Mouse (Mus musculus) forebrain, embryonic 14.5 days (tissue): ENCODE data around the gene Elmo1. TPM values are rescaled to one million over a fixed set of nuclear protein-coding genes. Genes with fewer than 3 reads are reported as not detected.
A peak's percentile ranks its signal among the peaks of the same experiment; 100 is the strongest.

Source experiments
- ATAC-seq: fragments of 200-750 bp; cut with Nextera tagmentation; 2 replicates; pipeline ENCODE4 v1.8.0; 2017; ENCODE audit warnings: mild to moderate bottlenecking, moderate library complexity
- DNase-seq: peaks from one replicate; pipeline ENCODE4 v3.0.0-alpha.2; 2015; ENCODE audit warnings: low spot score
- H3K27ac ChIP-seq: fragments of 300-500 bp; sonication (generic); 2 replicates; pipeline ENCODE4 v1.5.1; 2014; ENCODE audit warnings: low read depth, mild to moderate bottlenecking, control low read depth, low read length, moderate library complexity
- H3K27me3 ChIP-seq: fragments of 300-500 bp; sonication (generic); replicated peaks from 2 replicates; pipeline ENCODE4 v1.6.1; 2014; ENCODE audit warnings: low read length, control low read depth, mixed read lengths; ENCODE audit not compliant: control insufficient read depth, insufficient read depth
- H3K36me3 ChIP-seq: fragments of 300-500 bp; sonication (generic); 2 replicates; pipeline ENCODE4 v1.6.1; 2014; ENCODE audit warnings: low read length, control low read depth; ENCODE audit not compliant: control insufficient read depth, insufficient read depth
- H3K4me1 ChIP-seq: fragments of 300-500 bp; sonication (generic); 2 replicates; pipeline ENCODE4 v1.6.1; 2014; ENCODE audit warnings: antibody characterized with exemption, low read length, control low read depth; ENCODE audit not compliant: control insufficient read depth, insufficient read depth
- H3K4me2 ChIP-seq: fragments of 300-500 bp; sonication (generic); 2 replicates; pipeline ENCODE4 v1.6.1; 2014; ENCODE audit warnings: mild to moderate bottlenecking, control low read depth, low read length
- H3K4me3 ChIP-seq: fragments of 300-500 bp; sonication (generic); 2 replicates; pipeline ENCODE4 v1.5.1; 2014; ENCODE audit warnings: low read depth, low read length, control low read depth
- H3K9ac ChIP-seq: fragments of 300-500 bp; sonication (generic); 2 replicates; pipeline ENCODE4 v1.6.1; 2014; ENCODE audit warnings: mild to moderate bottlenecking, low read length, control low read depth, moderate library complexity
- H3K9me3 ChIP-seq: fragments of 300-500 bp; sonication (generic); replicated peaks from 2 replicates; pipeline ENCODE4 v1.6.1; 2016; ENCODE audit warnings: low read length, control low read depth, mixed read lengths; ENCODE audit not compliant: control insufficient read depth
- WGBS: fragments of 180-500 bp; shearing (Covaris S2); extraction: QIAGEN DNeasy Blood & Tissue Kit; methylation state at CpG from one replicate; pipeline ENCODE4 v1.1.7; 2014; 5-methylcytosine and 5-hydroxymethylcytosine counted together
- polyA plus RNA-seq: library from polyadenylated mRNA; unstranded; fragments of >200 nt; fragmentation: Nextera tagmentation; extraction: Ambion mirVana; gene quantifications from 2 replicates; pipeline ENCODE4 v1.2.1, GENCODE M21; 2014

Gene Elmo1
- polyA plus RNA-seq, 1 experiment from 2014 or later, result 22.6 TPM

GRCm38 (mm10) chr13:20503371-20503770 is 413.0 kb downstream of the Elmo1 start:
- Histone ChIP-seq H3K27ac (no peak overlapping the region), H3K27me3 (no peaks in the 10 kb centered on the region), H3K4me1 (no peaks in the 10 kb centered on the region), H3K9me3 (no peaks in the 10 kb centered on the region), H3K9ac (no peak overlapping the region), H3K4me3 (no peak overlapping the region), H3K4me2 (no peak overlapping the region), H3K36me3 (no peaks in the 10 kb centered on the region)
- ATAC-seq (no peak), DNase-seq (no peak)
- 57% methylated on average over 3 of the region's 3 CpGs for WGBS

DNA sequence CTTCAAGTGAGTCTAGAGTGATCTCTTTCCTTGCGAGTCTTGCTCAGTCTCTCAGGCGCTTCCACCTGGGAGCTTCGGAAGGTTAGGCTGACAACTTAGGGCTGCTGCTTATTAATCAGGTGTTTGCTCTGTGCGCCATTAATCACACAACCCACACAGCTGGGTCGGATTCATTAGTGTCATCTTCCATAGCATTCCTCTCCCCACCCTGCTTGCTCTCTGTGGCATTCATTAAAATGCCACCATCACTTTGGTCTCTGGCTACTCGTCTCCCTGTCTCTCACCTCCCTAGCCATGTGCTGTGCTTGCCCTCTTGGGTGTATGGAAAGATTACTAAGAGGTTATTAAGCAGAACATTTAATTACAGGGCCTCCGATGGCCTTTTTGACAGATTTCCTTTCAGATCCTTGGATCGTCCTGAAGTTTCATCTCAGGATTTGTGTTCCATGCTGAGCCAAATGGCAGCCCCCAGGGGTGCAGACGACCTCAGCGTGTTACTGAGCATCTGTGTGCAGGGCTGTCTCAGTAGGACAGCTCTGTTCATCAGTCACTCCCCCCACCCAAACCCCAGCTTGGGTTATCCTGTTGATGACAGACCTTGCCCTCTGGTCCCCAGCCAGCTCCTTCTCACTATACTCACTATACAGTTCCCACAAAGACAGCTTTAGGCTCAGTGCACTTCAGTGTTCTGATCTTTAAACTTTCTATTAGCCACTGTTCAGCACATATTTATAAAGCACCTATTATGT is 417.2 kb downstream of the Elmo1 start:
- Histone ChIP-seq H3K27me3 (no peaks in the 10 kb centered on the region), H3K4me2 (no peak overlapping the region), H3K4me3 (no peak overlapping the region), H3K36me3 (no peaks in the 10 kb centered on the region), H3K9me3 (no peaks in the 10 kb centered on the region), H3K4me1 (peaks cover 3% of the 10 kb centered on the region; the same call in 1 of the 2 replicates), H3K9ac (no peak overlapping the region), H3K27ac (no peak overlapping the region)
- peak; percentile 27; the same call in 1 of the 2 replicates for ATAC-seq
- 60% methylated on average over 10 of the region's 10 CpGs for WGBS
- peak; percentile 1 for DNase-seq

- Histone ChIP-seq H3K27me3 (no peaks in the 10 kb centered on the region), H3K9ac (no peak overlapping the region), H3K27ac (no peak overlapping the region), H3K4me1 (peaks cover 5% of the 10 kb centered on the region; the same call in 1 of the 2 replicates), H3K9me3 (no peaks in the 10 kb centered on the region), H3K4me3 (no peak overlapping the region), H3K4me2 (no peak overlapping the region), H3K36me3 (no peaks in the 10 kb centered on the region)
- 92% methylated on average over 4 of the region's 4 CpGs for WGBS
- ATAC-seq, result no peak
- DNase-seq, result no peak
These were observed 420.6 kb downstream of the Elmo1 start for GRCm38 (mm10) chr13:20511026-20511425.

DNA sequence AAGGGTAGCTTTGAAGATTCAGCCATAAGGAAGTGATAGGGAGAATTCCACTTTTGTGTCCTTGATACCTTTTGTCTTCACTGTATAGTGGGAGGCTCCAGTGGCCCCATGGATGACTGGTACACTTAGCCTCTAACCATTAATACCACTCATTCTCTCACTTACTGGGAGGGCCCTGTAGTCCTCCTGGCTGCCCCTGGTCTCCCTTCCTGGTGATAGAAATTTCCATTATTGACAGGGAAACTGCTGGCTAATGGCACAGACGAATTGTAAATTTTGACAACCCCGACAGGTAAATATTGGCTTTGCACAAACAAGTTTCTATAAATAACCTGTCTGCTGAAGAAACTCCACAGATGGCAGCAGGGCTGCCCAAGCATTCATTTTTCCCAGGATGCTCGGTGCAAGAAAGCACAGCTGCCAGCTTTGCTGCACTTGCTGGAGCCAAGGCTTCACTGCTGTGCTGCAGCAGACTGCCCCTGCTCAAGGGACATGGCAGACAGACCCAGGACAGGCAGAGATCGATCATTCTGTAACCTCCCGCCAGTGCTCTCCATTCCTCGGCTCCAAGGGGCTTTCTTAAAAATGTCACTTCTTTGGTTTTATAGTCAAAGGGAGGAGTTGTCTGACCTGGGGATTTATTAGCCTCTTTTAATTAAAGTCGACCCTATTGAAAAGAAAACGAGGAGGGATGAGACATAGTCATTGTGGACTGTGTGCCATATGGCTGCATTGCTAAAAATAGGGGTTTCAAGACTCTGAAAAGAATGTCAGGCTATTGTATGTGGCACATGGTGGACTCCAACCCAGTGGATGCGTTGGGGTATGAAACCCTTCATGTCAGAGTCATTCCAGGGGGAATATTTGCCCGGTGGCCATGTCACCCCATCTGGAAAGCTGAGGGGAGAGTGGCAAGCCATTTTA is 422.2 kb downstream of the Elmo1 start:
- 45% methylated on average over 10 of the region's 10 CpGs for WGBS
- Histone ChIP-seq H3K36me3 (no peaks in the 10 kb centered on the region), H3K27me3 (no peaks in the 10 kb centered on the region), H3K4me3 (no peak overlapping the region), H3K9me3 (no peaks in the 10 kb centered on the region), H3K9ac (no peak overlapping the region), H3K4me1 (peaks cover 5% of the 10 kb centered on the region; the same call in 1 of the 2 replicates), H3K27ac (no peak overlapping the region), H3K4me2 (no peak overlapping the region)
- peak; percentile 76; the same call in 1 of the 2 replicates for ATAC-seq
- peak; percentile 63 for DNase-seq

DNA sequence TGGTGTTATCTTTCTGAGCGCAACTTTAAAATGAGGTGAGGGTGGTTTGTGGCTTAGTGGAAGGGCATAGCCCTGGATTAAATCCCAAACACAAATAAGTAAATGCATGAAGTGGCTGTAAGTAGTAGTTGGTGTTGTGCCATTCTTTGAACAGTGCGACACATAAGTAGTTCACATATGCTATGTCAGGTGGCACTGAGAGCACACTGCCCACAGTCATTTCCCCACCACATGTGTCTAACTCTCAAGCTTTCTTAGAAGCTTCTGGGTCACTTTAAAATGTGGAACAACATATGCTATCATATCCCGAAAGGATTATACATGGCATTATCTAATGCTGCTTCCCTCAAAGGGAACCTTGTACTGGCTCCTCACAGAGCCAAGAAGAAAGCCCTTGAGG is 424.3 kb downstream of the Elmo1 start:
- H3K4me3 ChIP-seq, result no peak overlapping the region
- 98% methylated on average over 3 of the region's 3 CpGs for WGBS
- H3K36me3 ChIP-seq, result no peaks in the 10 kb centered on the region
- no peak overlapping the region for H3K9ac ChIP-seq
- H3K27me3 ChIP-seq, result no peaks in the 10 kb centered on the region
- H3K4me2 ChIP-seq, result no peak overlapping the region
- DNase-seq (no peak), ATAC-seq (no peak)
- H3K27ac ChIP-seq, result no peak overlapping the region
- H3K4me1 ChIP-seq, result peaks cover 5% of the 10 kb centered on the region; the same call in 1 of the 2 replicates
- no peaks in the 10 kb centered on the region for H3K9me3 ChIP-seq

DNA sequence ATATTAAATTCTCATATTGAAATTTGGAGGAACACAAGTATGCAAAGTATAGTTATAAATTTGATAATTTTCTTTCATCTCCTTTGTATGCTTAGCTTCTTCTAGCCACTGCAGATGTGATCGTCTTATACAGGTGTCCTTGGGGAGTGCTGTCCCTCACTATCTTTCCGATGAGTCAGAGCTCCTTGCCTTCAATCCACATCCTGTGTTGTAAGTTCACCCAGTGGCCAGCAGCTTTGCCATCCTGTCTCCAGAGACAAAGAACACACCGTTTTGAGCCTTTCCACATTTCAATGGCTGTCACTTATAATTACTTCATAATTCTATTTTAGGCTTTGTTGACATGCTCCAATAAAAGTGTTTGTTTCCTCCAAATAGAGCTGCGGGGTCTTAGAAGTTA is 425.7 kb downstream of the Elmo1 start:
- no peak overlapping the region for H3K9ac ChIP-seq
- no peak overlapping the region for H3K4me2 ChIP-seq
- no peak overlapping the region for H3K4me3 ChIP-seq
- H3K9me3 ChIP-seq, result no peaks in the 10 kb centered on the region
- H3K4me1 ChIP-seq, result peaks cover 5% of the 10 kb centered on the region; the same call in 1 of the 2 replicates
- ATAC-seq (no peak), DNase-seq (no peak)
- 86% methylated on average over 4 of the region's 4 CpGs for WGBS
- H3K36me3 ChIP-seq, result no peaks in the 10 kb centered on the region
- H3K27me3 ChIP-seq, result no peaks in the 10 kb centered on the region
- no peak overlapping the region for H3K27ac ChIP-seq

GRCm38 (mm10) chr13:20517702-20518101 is 427.3 kb downstream of the Elmo1 start:
- DNase-seq, result peak; percentile 56
- Histone ChIP-seq H3K4me2 (no peak overlapping the region), H3K27ac (no peak overlapping the region), H3K36me3 (no peaks in the 10 kb centered on the region), H3K4me1 (peaks cover under 1% of the 10 kb centered on the region; the same call in 1 of the 2 replicates), H3K9ac (no peak overlapping the region), H3K4me3 (no peak overlapping the region), H3K27me3 (no peaks in the 10 kb centered on the region), H3K9me3 (no peaks in the 10 kb centered on the region)
- peak; percentile 21; the same call in 1 of the 2 replicates for ATAC-seq
- 57% methylated on average over 4 of the region's 4 CpGs for WGBS

DNA sequence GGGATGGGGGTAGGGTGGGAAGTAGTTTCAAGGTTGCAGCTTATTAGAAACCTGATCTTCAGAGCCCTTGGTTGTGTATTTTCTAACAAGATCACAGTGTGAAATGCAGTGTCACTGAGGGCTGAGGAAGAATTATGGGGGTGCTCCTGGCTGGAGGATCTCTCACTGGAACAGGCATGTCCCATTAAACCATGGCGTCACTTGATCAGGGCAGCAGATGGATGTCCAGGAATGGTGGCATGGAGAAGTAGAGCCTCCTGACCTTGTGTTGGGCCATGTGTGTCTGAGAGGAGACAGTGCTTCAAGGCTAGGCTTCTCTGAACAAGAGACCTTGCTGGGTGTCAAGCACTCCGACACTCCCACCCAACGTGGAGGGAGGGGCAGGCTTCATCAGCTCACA is 431.1 kb downstream of the Elmo1 start:
- Histone ChIP-seq H3K27me3 (no peaks in the 10 kb centered on the region), H3K4me1 (no peaks in the 10 kb centered on the region), H3K4me3 (no peak overlapping the region), H3K9me3 (no peaks in the 10 kb centered on the region), H3K4me2 (no peak overlapping the region), H3K9ac (no peak overlapping the region), H3K27ac (no peak overlapping the region), H3K36me3 (no peaks in the 10 kb centered on the region)
- ATAC-seq, result no peak
- DNase-seq, result no peak
- 88% methylated on average over 3 of the region's 3 CpGs for WGBS
